Mouse (Mus musculus): ENCODE results near the gene Tox4. TPM values are rescaled to one million over a fixed set of nuclear protein-coding genes. Genes with fewer than 3 reads are reported as not detected.

Tox4 gene
- polyA plus RNA-seq, 1 experiment, result 32.0 TPM

- Histone ChIP-seq H3K4me1 (ENCODE audit: control insufficient read depth, insufficient read depth, low read length) (no peaks in the 10 kb centered on the region), H3K4me3 (replicated peaks; ENCODE audit: extremely low read depth, low read depth, low read length) (no peak overlapping the region)
- TF ChIP-seq CTCF (IDR thresholded peaks at IDR 0.05; ENCODE audit: insufficient read depth, low read length) (no peak), POLR2A (IDR thresholded peaks at IDR 0.05; ENCODE audit: borderline replicate concordance, extremely low read depth, low read depth, low read length) (no peak)
- 17% methylated on average over 4 of the region's 4 CpGs for WGBS
- DNase-seq, result no peak
Measured at GRCm38 (mm10) chr14:52325890-52326289, 46.9 kb downstream of the Tox4 start.

GRCm38 (mm10) chr14:52327375-52327901 lies 48.5 kb downstream of the Tox4 start:
- no peak for DNase-seq
- TF ChIP-seq POLR2A (IDR thresholded peaks at IDR 0.05; ENCODE audit: borderline replicate concordance, extremely low read depth, low read depth, low read length) (no peak), CTCF (IDR thresholded peaks at IDR 0.05; ENCODE audit: insufficient read depth, low read length) (no peak)
- WGBS, result 5% methylated on average over 14 of the region's 14 CpGs
- Histone ChIP-seq H3K4me3 (replicated peaks; ENCODE audit: extremely low read depth, low read depth, low read length) (no peak overlapping the region), H3K4me1 (ENCODE audit: control insufficient read depth, insufficient read depth, low read length) (no peaks in the 10 kb centered on the region)

GRCm38 (mm10) chr14:52327910-52328812 lies 49.2 kb downstream of the Tox4 start, which contains the start of gene Sall2:
Gene Sall2 (minus strand): TSS chr14:52328762.
- Histone ChIP-seq H3K4me3 (replicated peaks; ENCODE audit: extremely low read depth, low read depth, low read length) (peak within 1 kb of the TSS; percentile 13), H3K4me1 (ENCODE audit: control insufficient read depth, insufficient read depth, low read length) (no peaks in the 10 kb centered on the region)
- no peak for TF ChIP-seq CTCF (IDR thresholded peaks at IDR 0.05; ENCODE audit: insufficient read depth, low read length)
- no peak for TF ChIP-seq POLR2A (IDR thresholded peaks at IDR 0.05; ENCODE audit: borderline replicate concordance, extremely low read depth, low read depth, low read length)
- no peak for DNase-seq
- WGBS, result 3% methylated on average over 26 of the region's 26 CpGs

GRCm38 (mm10) chr14:52331069-52331750 lies 52.3 kb downstream of the Tox4 start:
- H3K4me1 ChIP-seq (ENCODE audit: control insufficient read depth, insufficient read depth, low read length), result no peaks in the 10 kb centered on the region
- DNase-seq, result no peak
- 25% methylated on average over 4 of the region's 4 CpGs for WGBS
- no peak overlapping the region for H3K4me3 ChIP-seq (replicated peaks; ENCODE audit: extremely low read depth, low read depth, low read length)
- no peak for TF ChIP-seq CTCF (IDR thresholded peaks at IDR 0.05; ENCODE audit: insufficient read depth, low read length)
- TF ChIP-seq POLR2A (IDR thresholded peaks at IDR 0.05; ENCODE audit: borderline replicate concordance, extremely low read depth, low read depth, low read length), result no peak

- Histone ChIP-seq H3K4me1 (ENCODE audit: control insufficient read depth, insufficient read depth, low read length) (no peaks in the 10 kb centered on the region), H3K4me3 (replicated peaks; ENCODE audit: extremely low read depth, low read depth, low read length) (no peak overlapping the region)
- 72% methylated on average over 3 of the region's 3 CpGs for WGBS
- no peak for TF ChIP-seq POLR2A (IDR thresholded peaks at IDR 0.05; ENCODE audit: borderline replicate concordance, extremely low read depth, low read depth, low read length)
- no peak for TF ChIP-seq CTCF (IDR thresholded peaks at IDR 0.05; ENCODE audit: insufficient read depth, low read length)
- DNase-seq, result no peak
Measured at GRCm38 (mm10) chr14:52332171-52332570, 53.2 kb downstream of the Tox4 start.

GRCm38 (mm10) chr14:52338751-52339511 lies 60.0 kb downstream of the Tox4 start:
- peak; percentile 23 for DNase-seq
- Histone ChIP-seq H3K4me3 (replicated peaks; ENCODE audit: extremely low read depth, low read depth, low read length) (no peak overlapping the region), H3K4me1 (ENCODE audit: control insufficient read depth, insufficient read depth, low read length) (no peaks in the 10 kb centered on the region)
- TF ChIP-seq CTCF (IDR thresholded peaks at IDR 0.05; ENCODE audit: insufficient read depth, low read length) (peak; percentile 68), POLR2A (IDR thresholded peaks at IDR 0.05; ENCODE audit: borderline replicate concordance, extremely low read depth, low read depth, low read length) (no peak)
- WGBS, result 27% methylated on average over 21 of the region's 21 CpGs

- TF ChIP-seq POLR2A (IDR thresholded peaks at IDR 0.05; ENCODE audit: borderline replicate concordance, extremely low read depth, low read depth, low read length) (no peak), CTCF (IDR thresholded peaks at IDR 0.05; ENCODE audit: insufficient read depth, low read length) (no peak)
- Histone ChIP-seq H3K4me1 (ENCODE audit: control insufficient read depth, insufficient read depth, low read length) (no peaks in the 10 kb centered on the region), H3K4me3 (replicated peaks; ENCODE audit: extremely low read depth, low read depth, low read length) (no peak overlapping the region)
- WGBS, result 72% methylated on average over 6 of the region's 6 CpGs
- no peak for DNase-seq
Measured at GRCm38 (mm10) chr14:52339512-52339852, 60.5 kb downstream of the Tox4 start.

Other genes starting within 250 kb of the Tox4 start
- not detected in 2 replicates for gene Olfr221, start 236.7 kb upstream of the Tox4 start, polyA plus RNA-seq (2012; rRNA removed)
- 50.1 and 83.7 TPM in 2 replicates for gene Hnrnpc, start 175.1 kb upstream of the Tox4 start, polyA plus RNA-seq (2012; rRNA removed)
- gene Rpgrip1, start 168.4 kb upstream of the Tox4 start, polyA plus RNA-seq (2012; rRNA removed), result 2.5 TPM in 2 replicates
- 5.8 and 10.8 TPM in 2 replicates for gene Supt16, start 81.7 kb upstream of the Tox4 start, polyA plus RNA-seq (2012; rRNA removed)
- 23.6 and 32.9 TPM in 2 replicates for gene Chd8, start 21.4 kb upstream of the Tox4 start, polyA plus RNA-seq (2012; rRNA removed)
- gene Rab2b, start 399 bp downstream of the Tox4 start, polyA plus RNA-seq (2012; rRNA removed), result 7.7 and 13.0 TPM in 2 replicates
- gene Mettl3, start 26.0 kb downstream of the Tox4 start, polyA plus RNA-seq (2012; rRNA removed), result 20.3 and 22.7 TPM in 2 replicates
- gene Sall2, start 49.6 kb downstream of the Tox4 start, polyA plus RNA-seq (2012; rRNA removed), result 6.3 and 8.1 TPM in 2 replicates
- gene Olfr1513, start 77.3 kb downstream of the Tox4 start, polyA plus RNA-seq (2012; rRNA removed), result not detected in 2 replicates
- gene Olfr1512, start 100.0 kb downstream of the Tox4 start, polyA plus RNA-seq (2012; rRNA removed), result not detected in 2 replicates
- gene Olfr1511, start 118.2 kb downstream of the Tox4 start, polyA plus RNA-seq (2012; rRNA removed), result not detected in 2 replicates
- gene Olfr1510, start 135.2 kb downstream of the Tox4 start, polyA plus RNA-seq (2012; rRNA removed), result not detected in 2 replicates
- not detected in 2 replicates for gene Olfr1509, start 163.8 kb downstream of the Tox4 start, polyA plus RNA-seq (2012; rRNA removed)
- gene Olfr1508, start 188.3 kb downstream of the Tox4 start, polyA plus RNA-seq (2012; rRNA removed), result not detected in 2 replicates
- gene Olfr1507, start 216.6 kb downstream of the Tox4 start, polyA plus RNA-seq (2012; rRNA removed), result not detected in 2 replicates